Mouse (Mus musculus) cortical plate, adult 2 months (tissue): ENCODE data around the gene Syngr1. TPM values are rescaled to one million over a fixed set of nuclear protein-coding genes. Genes with fewer than 3 reads are reported as not detected.
A peak's percentile ranks its signal among the peaks of the same experiment; 100 is the strongest.

Experiments
- H3K27ac ChIP-seq: fragments of 200-500 bp; 2 replicates; pipeline ENCODE4 v1.5.1; 2012; ENCODE audit warnings: low read length, control low read depth, inconsistent platforms; ENCODE audit not compliant: insufficient read depth
- H3K4me1 ChIP-seq: fragments of 200-500 bp; 2 replicates; pipeline ENCODE4 v1.6.1; 2011; ENCODE audit warnings: low read length; ENCODE audit not compliant: control insufficient read depth, insufficient read depth
- H3K4me3 ChIP-seq: fragments of 200-500 bp; 2 replicates; pipeline ENCODE4 v1.5.1; 2011; ENCODE audit warnings: mild to moderate bottlenecking, low read length, control low read depth; ENCODE audit not compliant: insufficient read depth
- CTCF ChIP-seq: fragments of 200-500 bp; IDR thresholded peaks from 2 replicates; pipeline ENCODE4 v1.5.1; 2011; ENCODE audit warnings: mild to moderate bottlenecking, control low read depth, low read length; ENCODE audit not compliant: insufficient read depth; ENCODE audit errors: extremely low read depth
- POLR2A ChIP-seq: fragments of 200-500 bp; IDR thresholded peaks from 2 replicates; pipeline ENCODE4 v1.6.1; 2011; ENCODE audit warnings: mild to moderate bottlenecking, low read length, control low read depth; ENCODE audit not compliant: insufficient read depth; ENCODE audit errors: extremely low read depth
- polyA plus RNA-seq: library from polyadenylated mRNA; depleted of rRNA; stranded (reverse); fragments of >200 nt; gene quantifications from 2 replicates; pipeline ENCODE4 v1.2.3, GENCODE M21; 2012; rRNA removed

Syngr1 gene
- polyA plus RNA-seq = 354 and 372 TPM in 2 replicates

DNA sequence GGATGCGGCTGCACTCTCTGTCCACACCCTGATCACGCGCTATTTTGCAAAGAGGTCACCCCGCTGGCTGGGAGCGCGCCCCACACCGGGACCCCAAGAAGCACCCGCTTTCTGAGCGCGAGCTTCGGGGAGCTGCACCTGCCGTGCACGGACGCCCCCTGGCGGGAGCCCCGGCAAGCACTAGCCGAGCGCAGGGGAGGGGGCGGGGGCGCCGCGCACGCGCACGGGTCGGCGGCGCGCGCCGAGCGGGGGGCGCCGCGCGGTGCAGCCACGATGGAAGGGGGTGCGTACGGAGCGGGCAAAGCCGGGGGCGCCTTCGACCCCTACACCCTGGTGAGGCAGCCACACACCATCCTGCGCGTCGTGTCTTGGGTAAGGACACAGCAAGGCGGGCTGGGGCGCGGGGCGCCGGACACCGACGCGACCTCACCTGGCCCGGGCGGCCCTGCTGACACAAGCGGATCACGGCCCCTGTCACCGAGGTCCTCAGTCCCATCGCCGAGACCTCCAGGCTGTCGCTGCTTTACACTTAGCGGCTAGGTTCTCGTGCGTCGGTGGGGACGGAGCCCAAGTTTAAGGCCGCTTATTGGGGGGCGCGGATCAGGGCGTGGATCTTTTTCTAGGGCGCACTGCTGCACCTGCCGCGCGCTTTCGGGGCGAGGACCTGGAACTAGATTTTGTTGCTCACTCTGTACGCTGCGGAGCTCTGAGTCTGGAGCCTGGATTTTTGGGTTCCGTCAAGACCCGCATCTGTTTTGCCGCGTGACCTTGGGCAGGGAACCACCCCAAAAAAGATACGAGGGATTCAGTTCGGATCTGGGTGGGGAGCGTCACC lies at the start of gene Syngr1, which contains the start of gene Rpl3:
Gene Syngr1, plus strand, starts transcription at position 214 of the 835 bp plus-strand sequence.
Gene Rpl3, minus strand, starts transcription at position 748 of the 835 bp plus-strand sequence.
- Histone ChIP-seq H3K27ac (peak within 1 kb of the TSS; percentile 97), H3K4me1 (peaks cover 2% of the 10 kb centered on the region), H3K4me3 (peak within 1 kb of the TSS; percentile 98)
- TF ChIP-seq POLR2A = 0 out of 2 replicates have a peak, but pooled peaks have one; percentile 59
- peak; percentile 53 for TF ChIP-seq CTCF

DNA sequence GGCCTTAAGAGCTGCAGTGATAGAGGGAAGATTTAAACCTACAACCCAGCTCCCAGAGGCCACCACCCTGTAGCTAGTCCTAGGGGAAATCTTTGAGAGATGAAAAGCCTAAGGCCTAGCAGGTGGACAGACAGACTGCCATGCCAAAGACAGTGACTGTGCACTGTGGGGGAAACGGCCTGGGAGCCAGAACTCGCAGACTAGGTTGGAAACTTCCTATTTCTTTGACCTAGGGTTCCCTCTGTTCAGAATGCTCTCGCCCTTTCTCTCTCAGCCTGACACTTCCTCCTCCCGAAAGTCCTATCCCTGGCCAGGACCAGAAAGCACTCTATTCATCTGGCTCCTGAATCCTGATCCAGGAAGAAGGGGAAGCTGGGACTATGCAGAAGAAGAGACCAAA lies 49.0 kb upstream of the Syngr1 start:
- Histone ChIP-seq H3K4me3 (no peak overlapping the region), H3K4me1 (no peaks in the 10 kb centered on the region), H3K27ac (no peak overlapping the region)
- TF ChIP-seq CTCF = no peak

DNA sequence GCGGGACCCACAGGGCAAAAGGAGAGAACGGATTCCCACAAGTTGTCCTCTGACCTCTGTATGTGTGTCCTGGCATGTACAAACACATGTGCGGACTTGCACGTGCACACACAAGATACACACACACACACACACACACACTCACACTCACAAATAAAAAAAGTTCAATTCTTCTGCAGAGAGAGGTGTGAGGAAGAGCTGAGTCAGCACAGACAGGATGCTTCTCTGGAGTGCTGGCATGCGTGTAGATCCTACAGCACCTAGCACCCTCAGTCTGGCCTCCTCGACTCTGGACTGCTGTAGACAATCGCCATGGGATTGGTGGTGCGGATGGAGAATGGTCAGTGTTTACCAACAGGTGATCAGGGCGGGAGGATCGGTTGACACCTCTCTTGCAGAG lies 46.9 kb upstream of the Syngr1 start:
- no peaks in the 10 kb centered on the region for H3K4me1 ChIP-seq
- H3K27ac ChIP-seq = no peak overlapping the region
- H3K4me3 ChIP-seq = no peak overlapping the region
- TF ChIP-seq POLR2A (no peak), CTCF (no peak)

DNA sequence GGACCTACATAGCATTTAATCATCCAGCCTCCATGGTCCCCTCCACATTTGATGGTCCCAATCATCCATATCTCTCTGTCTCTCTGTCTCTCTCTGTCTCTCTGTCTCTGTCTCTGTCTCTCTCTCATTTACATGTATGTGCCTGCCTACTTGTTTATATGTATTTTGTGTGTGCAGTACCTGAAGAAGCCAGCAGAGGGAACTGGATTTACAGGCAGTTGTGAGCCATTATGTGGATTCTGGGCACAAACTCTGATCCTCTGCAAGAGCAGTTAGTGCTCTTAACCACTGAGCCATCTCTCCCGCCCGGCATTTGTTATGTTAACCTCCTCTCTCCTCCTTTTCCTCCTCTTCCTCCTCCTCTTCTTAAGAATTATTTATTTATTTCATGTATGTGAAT lies 45.4 kb upstream of the Syngr1 start:
- Histone ChIP-seq H3K27ac (no peak overlapping the region), H3K4me3 (no peak overlapping the region), H3K4me1 (no peaks in the 10 kb centered on the region)
- TF ChIP-seq CTCF (no peak), POLR2A (no peak)

DNA sequence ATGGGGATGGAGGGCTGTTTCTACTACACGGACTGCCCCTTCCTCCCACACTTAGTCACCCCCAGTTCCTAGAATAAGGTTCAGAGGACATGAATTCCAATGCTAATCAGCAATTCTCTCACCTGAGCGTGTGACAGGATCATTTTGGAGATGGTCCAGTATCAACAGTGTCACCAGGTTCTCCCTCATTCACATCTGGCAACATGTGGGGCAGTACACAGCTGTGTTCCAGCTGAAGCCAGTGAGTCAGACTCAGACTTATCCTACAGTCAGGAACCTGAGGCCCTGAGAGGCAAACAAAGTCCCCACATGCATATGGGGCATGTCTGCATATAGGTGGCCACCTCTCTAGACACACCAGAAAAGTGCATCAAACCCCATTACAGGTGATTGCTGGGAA lies 43.9 kb upstream of the Syngr1 start:
- H3K4me1 ChIP-seq = no peaks in the 10 kb centered on the region
- no peak overlapping the region for H3K27ac ChIP-seq
- H3K4me3 ChIP-seq = no peak overlapping the region
- no peak for TF ChIP-seq POLR2A
- TF ChIP-seq CTCF = no peak

DNA sequence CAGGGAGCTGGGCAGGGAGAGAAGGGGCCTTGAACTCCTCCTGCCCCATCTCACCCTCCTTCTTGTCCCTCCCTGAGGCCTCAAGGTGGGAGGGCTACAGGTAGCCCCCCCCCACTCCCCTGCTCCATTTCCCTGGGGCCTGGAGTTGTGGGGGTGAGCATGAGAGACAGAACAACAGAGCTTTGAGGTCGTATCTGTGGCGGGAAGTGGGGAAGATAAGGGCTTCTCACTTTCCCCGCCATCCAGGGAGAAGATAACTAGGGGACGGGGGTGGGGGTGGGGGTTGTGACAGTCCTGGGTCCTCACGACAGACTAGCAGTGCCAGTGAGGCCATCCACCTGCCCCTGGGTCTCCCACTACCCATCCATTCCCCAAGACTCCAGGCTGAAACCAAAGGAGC lies 43.2 kb upstream of the Syngr1 start:
- Histone ChIP-seq H3K4me1 (no peaks in the 10 kb centered on the region), H3K4me3 (no peak overlapping the region), H3K27ac (no peak overlapping the region)
- TF ChIP-seq CTCF (no peak), POLR2A (no peak)

DNA sequence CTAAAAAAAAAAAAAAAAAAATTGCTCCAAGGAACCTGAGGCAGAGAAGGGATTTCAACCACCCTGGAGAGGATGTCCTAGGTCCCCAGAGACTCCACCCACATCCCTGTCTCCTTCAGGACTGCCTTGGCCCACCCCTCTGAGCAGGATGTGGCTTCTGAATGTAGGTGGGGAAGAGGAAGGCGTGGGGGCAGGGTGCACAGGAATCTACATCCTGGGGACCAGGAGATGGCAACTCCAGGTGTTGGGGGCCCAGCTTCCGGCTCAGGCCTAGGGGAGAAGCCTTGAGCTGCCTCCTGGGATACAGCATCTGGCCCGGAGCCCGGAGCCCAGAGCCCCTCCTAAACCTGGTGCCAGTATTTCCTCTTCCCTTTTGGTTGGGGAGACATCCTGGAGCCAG lies 41.0 kb upstream of the Syngr1 start:
- H3K4me3 ChIP-seq = no peak overlapping the region
- no peak for TF ChIP-seq CTCF
- no peak for TF ChIP-seq POLR2A

DNA sequence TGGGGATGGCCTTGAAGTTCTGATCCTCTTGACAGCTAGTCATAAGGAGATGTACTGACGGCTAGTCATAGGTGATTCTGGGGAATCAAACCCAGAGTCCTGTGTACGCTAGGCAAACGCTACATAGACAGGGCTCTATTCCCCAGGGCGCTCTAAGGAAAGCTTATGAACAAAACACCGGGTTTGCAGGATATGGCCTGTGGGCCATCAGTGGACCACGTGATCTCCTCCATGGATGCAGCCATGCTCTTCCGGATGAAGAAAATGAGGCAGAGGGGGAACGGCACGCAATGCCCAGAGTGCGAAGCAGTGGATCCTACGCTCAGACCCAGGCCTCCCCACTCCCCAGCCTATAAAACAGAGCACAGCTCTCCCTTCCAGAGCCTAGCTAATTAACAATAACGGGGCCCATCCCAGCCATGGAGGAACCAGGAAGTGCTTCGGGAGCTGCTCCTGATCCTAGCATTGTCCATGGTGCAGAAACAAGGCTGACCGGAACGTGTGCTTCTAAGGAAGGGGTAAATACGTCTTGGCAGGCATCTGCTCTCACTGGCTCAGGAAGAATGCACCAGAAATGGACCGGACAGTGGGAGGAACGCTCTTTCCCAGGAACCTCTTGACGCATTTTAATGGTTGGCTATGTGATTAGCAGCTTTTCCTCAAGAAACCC lies 39.9 kb upstream of the Syngr1 start:
- H3K4me3 ChIP-seq = no peak overlapping the region
- no peak overlapping the region for H3K27ac ChIP-seq
- no peaks in the 10 kb centered on the region for H3K4me1 ChIP-seq
- TF ChIP-seq POLR2A = no peak
- TF ChIP-seq CTCF = no peak

More for the DNA sequence above, 41.0 kb upstream of the Syngr1 start:
- H3K27ac ChIP-seq = no peak overlapping the region
- H3K4me1 ChIP-seq = no peaks in the 10 kb centered on the region

DNA sequence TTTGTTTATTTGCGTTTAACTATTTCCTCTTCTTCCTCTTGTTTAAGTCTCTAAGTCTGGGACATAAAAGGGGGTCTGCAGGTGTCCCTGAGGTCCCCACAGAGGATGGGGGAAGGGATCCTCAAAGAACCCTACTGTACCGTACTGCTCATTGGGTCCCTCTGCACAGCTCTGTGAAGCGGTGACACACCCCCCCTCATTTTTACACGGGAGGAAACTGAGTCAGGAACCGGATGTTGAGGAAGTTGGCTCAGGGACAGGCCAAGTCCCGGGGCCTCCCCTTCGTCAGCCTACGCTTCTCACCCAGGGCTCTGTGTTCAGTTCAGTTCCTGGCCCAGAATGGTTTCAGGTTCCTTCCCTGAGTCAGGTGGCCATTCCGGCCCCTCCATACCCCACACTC lies 39.4 kb upstream of the Syngr1 start:
- Histone ChIP-seq H3K4me3 (no peak overlapping the region), H3K4me1 (no peaks in the 10 kb centered on the region), H3K27ac (no peak overlapping the region)
- TF ChIP-seq POLR2A = no peak
